Mouse (Mus musculus) ES-E14 (cell line): Measurements from ENCODE around the gene Lingo1.

Experiments used
- CHD2 ChIP-seq: IDR thresholded peaks from 2 replicates; pipeline ENCODE4 v1.6.1; 2014; ENCODE audit warnings: mild to moderate bottlenecking, low read depth, low read length, inconsistent platforms
- HCFC1 ChIP-seq: IDR thresholded peaks from 2 replicates; pipeline ENCODE4 v1.6.1; 2012; ENCODE audit warnings: low read length, inconsistent platforms, borderline replicate concordance; ENCODE audit not compliant: insufficient read depth
- MAFK ChIP-seq: IDR thresholded peaks from 2 replicates; pipeline ENCODE4 v1.6.1; 2014; ENCODE audit warnings: mild to moderate bottlenecking, low read depth, low read length, inconsistent platforms; ENCODE audit not compliant: insufficient read depth
- ZC3H11A ChIP-seq: IDR thresholded peaks from 2 replicates; pipeline ENCODE4 v1.6.1; 2012; ENCODE audit warnings: low read depth, mild to moderate bottlenecking, inconsistent platforms, low read length, borderline replicate concordance
- ZNF384 ChIP-seq: IDR thresholded peaks from 2 replicates; pipeline ENCODE4 v1.6.1; 2012; ENCODE audit warnings: low read depth, low read length, inconsistent platforms

- TF ChIP-seq ZNF384 = no peak
- TF ChIP-seq ZC3H11A = no peak
- TF ChIP-seq MAFK = no peak
- TF ChIP-seq CHD2 = no peak
- TF ChIP-seq HCFC1 = no peak
These were observed 35.6 kb upstream of the Lingo1 start for GRCm38 (mm10) chr9:56831904-56832303.
